ENCODE assay signal across 18 mouse cellular contexts in genomic region chr12:88820131-88820530, GRCm38 (mm10).
"Had no signal": no experiment of that assay in that cellular context is flagged by ENCODE, and none has a peak within 500 bp of the region (broad histone marks: within the 10 kb centered on the region; RNA-seq: fewer than 3 reads in every experiment).

No protein-coding gene starts in this region.

- H3K27ac ChIP-seq: kidney, embryonic 15.5 days; left cerebral cortex, adult 2 months; liver, embryonic 12.5 days; liver, embryonic 15.5 days; lung, embryonic 15.5 days; midbrain, embryonic 12.5 days had no signal

- H3K4me3 ChIP-seq: kidney, embryonic 15.5 days; left cerebral cortex, adult 2 months; liver, embryonic 12.5 days; liver, embryonic 15.5 days; lung, embryonic 15.5 days; megakaryocyte, embryonic 14.5 days; midbrain, embryonic 12.5 days had no signal

- ATAC-seq: liver, embryonic 12.5 days; midbrain, embryonic 16.5 days had no signal

- DNase-seq: kidney, adult 11 months; kidney, adult 8-10 months; kidney, postnatal 10 days; kidney, postnatal 36 days; layer of hippocampus, postnatal 36 days; lung, adult 18-20 months; lung, postnatal 10 days; lung, postnatal 36 days; thymus, adult 18-20 months; thymus, postnatal 36 days had no signal

- H3K9ac ChIP-seq: kidney, embryonic 15.5 days; liver, embryonic 12.5 days; liver, embryonic 15.5 days; lung, embryonic 15.5 days; midbrain, embryonic 12.5 days had no signal

- H3K4me1 ChIP-seq: liver, embryonic 12.5 days; liver, embryonic 15.5 days; lung, embryonic 15.5 days; megakaryocyte, embryonic 14.5 days had no signal

- H3K27me3 ChIP-seq: kidney, embryonic 15.5 days; liver, embryonic 12.5 days; liver, embryonic 15.5 days; lung, embryonic 15.5 days; megakaryocyte, embryonic 14.5 days; midbrain, embryonic 12.5 days had no signal

- H3K36me3 ChIP-seq: kidney, embryonic 15.5 days; liver, embryonic 12.5 days; liver, embryonic 15.5 days; lung, embryonic 15.5 days; midbrain, embryonic 12.5 days had no signal

- H3K4me2 ChIP-seq: kidney, embryonic 15.5 days; liver, embryonic 12.5 days; liver, embryonic 15.5 days; lung, embryonic 15.5 days; midbrain, embryonic 12.5 days had no signal

- H3K9me3 ChIP-seq: kidney, embryonic 15.5 days; liver, embryonic 12.5 days; liver, embryonic 15.5 days; lung, embryonic 15.5 days; midbrain, embryonic 12.5 days had no signal
